Mouse (Mus musculus) adrenal gland, postnatal 36 days (tissue): ENCODE results near the gene Amn. TPM values are rescaled to one million over a fixed set of nuclear protein-coding genes. Genes with fewer than 3 reads are reported as not detected.

Experiments
- DNase-seq, 2 experiments: peaks; one replicate each; pipeline ENCODE4 v3.0.0; 2021; ENCODE audit warnings: mixed read lengths in 1 of 2
- total RNA-seq, 2 experiments: library from RNA; stranded (reverse); gene quantifications; 2 replicates each; pipeline ENCODE4 v1.2.3; 2021

Amn gene
- total RNA-seq, 2 experiments from 2014 or later, result not detected

- no peak for DNase-seq
These were observed 53.6 kb downstream of the Amn start for GRCm38 (mm10) chr12:111324536-111324935.

- DNase-seq, result no peak
These were observed 54.1 kb downstream of the Amn start for GRCm38 (mm10) chr12:111324949-111325348.

- DNase-seq, result peak in 1 of 2 experiments; percentile 64
These were observed 55.0 kb downstream of the Amn start for GRCm38 (mm10) chr12:111325744-111326424.

Other genes starting within 250 kb of the Amn start
- 10 to 100 TPM; 44.1 to 67.8 TPM for gene Rcor1, start 231.7 kb upstream of the Amn start, total RNA-seq
- gene Traf3, start 104.7 kb upstream of the Amn start, total RNA-seq, result 10 to 100 TPM; 28.9 to 30.9 TPM
- gene 4930595D18Rik, start 86.6 kb upstream of the Amn start, total RNA-seq, result not detected
- gene Cdc42bpb, start 106.6 kb downstream of the Amn start, total RNA-seq, result 100 to 1,000 TPM; 112 to 153 TPM
- under 1 TPM in 1 of 2 experiments, not detected in 1; 0.59 TPM for gene Lbhd2, start 135.7 kb downstream of the Amn start, total RNA-seq
- 1 to 10 TPM; 4.8 to 6.7 TPM for gene Exoc3l4, start 145.9 kb downstream of the Amn start, total RNA-seq
- gene Tnfaip2, start 171.4 kb downstream of the Amn start, total RNA-seq, result 10 to 100 TPM; 13.9 to 14.3 TPM
- gene Gm266, start 214.7 kb downstream of the Amn start, total RNA-seq, result under 1 TPM in 1 of 2 experiments, not detected in 1; 0.53 TPM